Mouse (Mus musculus) midbrain, embryonic 16.5 days (tissue): ENCODE data around the gene Atxn7l1. TPM values are rescaled to one million over a fixed set of nuclear protein-coding genes. Genes with fewer than 3 reads are reported as not detected.
A peak's percentile ranks its signal among the peaks of the same experiment; 100 is the strongest.

Experiments
- ATAC-seq: fragments of 200-750 bp; cut with Nextera tagmentation; 2 replicates; pipeline ENCODE4 v1.8.0; 2017; ENCODE audit warnings: moderate TSS enrichment
- H3K27ac ChIP-seq: fragments of 300-500 bp; sonication (generic); 2 replicates; pipeline ENCODE4 v1.5.1; 2014; ENCODE audit warnings: mild to moderate bottlenecking, low read length, mixed read lengths
- H3K27me3 ChIP-seq: fragments of 300-500 bp; sonication (generic); 2 replicates; pipeline ENCODE4 v1.6.1; 2014; ENCODE audit warnings: low read depth, low read length, mixed read lengths; ENCODE audit not compliant: control insufficient read depth, insufficient read depth
- H3K36me3 ChIP-seq: fragments of 300-500 bp; sonication (generic); 2 replicates; pipeline ENCODE4 v1.6.1; 2014; ENCODE audit warnings: mild to moderate bottlenecking, low read length, moderate library complexity, mixed read lengths; ENCODE audit not compliant: control insufficient read depth, insufficient read depth
- H3K4me1 ChIP-seq: fragments of 300-500 bp; sonication (generic); 2 replicates; pipeline ENCODE4 v1.6.1; 2014; ENCODE audit warnings: mild to moderate bottlenecking, low read length, mixed read lengths; ENCODE audit not compliant: control insufficient read depth, insufficient read depth
- H3K4me2 ChIP-seq: fragments of 300-500 bp; sonication (generic); 2 replicates; pipeline ENCODE4 v1.6.1; 2014; ENCODE audit warnings: mild to moderate bottlenecking, low read length, mixed read lengths
- H3K4me3 ChIP-seq: fragments of 300-500 bp; sonication (generic); 2 replicates; pipeline ENCODE4 v1.5.1; 2014; ENCODE audit warnings: low read depth, mild to moderate bottlenecking, low read length, moderate library complexity, mixed read lengths
- H3K9ac ChIP-seq: fragments of 300-500 bp; sonication (generic); 2 replicates; pipeline ENCODE4 v1.6.1; 2014; ENCODE audit warnings: low read depth, low read length, mixed read lengths
- H3K9me3 ChIP-seq: fragments of 300-500 bp; sonication (generic); replicated peaks from 2 replicates; pipeline ENCODE4 v1.6.1; 2014; ENCODE audit warnings: mild to moderate bottlenecking, low read length, mixed read lengths; ENCODE audit not compliant: control insufficient read depth, poor library complexity, severe bottlenecking
- WGBS: fragments of 180-500 bp; shearing (Covaris S2); extraction: QIAGEN DNeasy Blood & Tissue Kit; methylation state at CpG from one replicate; pipeline ENCODE4 v1.1.7; 2014; 5-methylcytosine and 5-hydroxymethylcytosine counted together
- polyA plus RNA-seq: library from polyadenylated mRNA; unstranded; fragments of >200 nt; fragmentation: Nextera tagmentation; extraction: Ambion mirVana; gene quantifications from 2 replicates; pipeline ENCODE4 v1.2.1, GENCODE M21; 2015

Gene Atxn7l1
- polyA plus RNA-seq, 1 experiment from 2014 or later: 25.0 TPM

DNA sequence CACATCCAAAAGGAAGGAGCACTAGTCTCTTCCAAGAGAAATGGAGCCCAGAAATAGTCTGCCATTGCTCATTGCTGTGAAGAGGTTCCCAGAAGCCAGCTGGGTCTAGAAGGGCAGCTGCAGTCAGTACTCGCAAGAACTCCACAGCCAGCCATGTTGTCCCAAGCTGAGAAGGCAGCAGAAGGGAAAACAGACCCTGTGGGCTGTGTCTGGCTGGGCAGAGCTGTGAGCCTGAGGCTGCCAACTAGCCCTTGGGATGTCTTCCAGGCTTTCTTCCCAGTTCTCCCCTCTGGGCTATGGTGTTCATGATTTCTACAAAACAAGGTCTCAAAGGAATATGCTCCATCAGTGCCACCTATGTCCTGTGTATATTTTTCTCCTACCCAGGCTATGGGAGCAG lies 128.5 kb downstream of the Atxn7l1 start:
- H3K27ac ChIP-seq: no peak overlapping the region
- peaks cover 4% of the 10 kb centered on the region; the same call in 1 of the 2 replicates for H3K4me1 ChIP-seq
- ATAC-seq: no peak
- WGBS: 100% methylated on average over 1 of the region's 1 CpGs
- H3K4me2 ChIP-seq: no peak overlapping the region
- no peaks in the 10 kb centered on the region for H3K9me3 ChIP-seq
- no peaks in the 10 kb centered on the region for H3K27me3 ChIP-seq
- H3K9ac ChIP-seq: no peak overlapping the region
- no peaks in the 10 kb centered on the region for H3K36me3 ChIP-seq
- H3K4me3 ChIP-seq: no peak overlapping the region

DNA sequence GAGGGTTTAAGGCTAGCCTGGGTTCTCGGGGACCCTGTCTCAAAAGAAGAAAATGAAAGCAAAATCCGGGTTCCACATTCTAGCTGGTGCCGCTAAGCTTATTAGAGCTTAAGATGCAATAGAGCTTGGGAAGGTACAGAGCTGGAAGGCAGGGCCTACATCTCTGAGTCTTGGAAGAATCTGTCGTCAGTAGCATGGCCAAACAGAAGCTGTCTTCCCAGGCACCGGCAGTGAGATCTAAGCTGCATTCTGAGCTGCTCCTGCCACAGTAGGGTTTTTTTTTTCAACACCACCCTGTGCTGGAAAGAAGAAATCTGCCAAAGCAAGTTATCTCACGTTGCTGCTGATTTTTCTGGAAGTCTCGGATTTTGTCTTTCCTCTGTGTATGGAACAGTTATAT lies 129.9 kb downstream of the Atxn7l1 start:
- 66% methylated on average over 7 of the region's 7 CpGs for WGBS
- H3K27ac ChIP-seq: no peak overlapping the region
- ATAC-seq: no peak

DNA sequence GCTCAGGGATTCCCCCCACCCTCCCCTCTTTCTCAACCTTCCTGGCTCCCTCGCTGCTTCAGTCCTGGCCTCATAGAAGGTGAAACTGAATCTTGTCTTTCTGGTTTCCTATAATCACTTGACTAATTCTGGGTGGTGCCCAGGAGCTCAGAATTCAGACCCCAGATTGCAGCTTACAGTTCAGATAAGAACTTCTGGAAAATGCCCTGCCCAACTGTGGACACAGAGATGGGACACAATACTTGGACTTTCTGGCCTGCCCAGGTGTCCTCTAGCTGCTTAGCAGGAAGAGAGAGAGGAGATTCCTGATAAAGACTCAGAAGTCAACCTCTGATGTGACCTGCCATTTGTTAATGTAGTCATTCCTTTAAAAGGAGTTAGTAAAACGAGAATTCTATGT lies 131.7 kb downstream of the Atxn7l1 start:
- no peak overlapping the region for H3K27ac ChIP-seq
- H3K9ac ChIP-seq: no peak overlapping the region
- no peaks in the 10 kb centered on the region for H3K27me3 ChIP-seq
- ATAC-seq: no peak
- no peaks in the 10 kb centered on the region for H3K36me3 ChIP-seq
- no peak overlapping the region for H3K4me2 ChIP-seq
- H3K4me1 ChIP-seq: no peaks in the 10 kb centered on the region
- WGBS: 86% methylated on average over 2 of the region's 2 CpGs
- H3K9me3 ChIP-seq: no peaks in the 10 kb centered on the region
- H3K4me3 ChIP-seq: no peak overlapping the region

More for the DNA sequence above, 129.9 kb downstream of the Atxn7l1 start:
- Histone ChIP-seq H3K27me3 (no peaks in the 10 kb centered on the region), H3K36me3 (no peaks in the 10 kb centered on the region), H3K9me3 (no peaks in the 10 kb centered on the region), H3K4me1 (no peaks in the 10 kb centered on the region), H3K4me2 (no peak overlapping the region), H3K4me3 (no peak overlapping the region), H3K9ac (no peak overlapping the region)

DNA sequence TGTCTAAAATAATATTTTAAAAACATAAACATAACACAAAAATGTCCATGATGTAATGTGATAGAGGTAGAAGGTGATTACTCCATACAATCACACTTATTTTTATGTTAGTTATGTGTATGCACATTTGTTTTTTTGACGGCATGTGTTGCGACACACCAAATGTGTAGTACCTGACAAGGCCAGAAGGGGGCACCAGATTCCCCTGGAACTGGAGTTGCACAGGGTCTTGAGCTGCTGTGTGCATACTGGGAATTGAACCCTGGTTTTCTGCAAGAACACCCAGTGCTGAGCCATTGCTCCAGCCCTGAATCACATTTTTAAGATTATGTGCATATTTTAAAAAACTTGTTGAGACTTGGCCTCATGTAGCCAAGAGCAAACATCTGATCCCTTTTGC lies 133.3 kb downstream of the Atxn7l1 start:
- Histone ChIP-seq H3K4me2 (no peak overlapping the region), H3K9ac (no peak overlapping the region), H3K27ac (no peak overlapping the region), H3K9me3 (no peaks in the 10 kb centered on the region), H3K4me1 (peaks cover 7% of the 10 kb centered on the region), H3K4me3 (no peak overlapping the region), H3K27me3 (no peaks in the 10 kb centered on the region), H3K36me3 (no peaks in the 10 kb centered on the region)
- WGBS: 23% methylated on average over 2 of the region's 2 CpGs
- no peak for ATAC-seq

DNA sequence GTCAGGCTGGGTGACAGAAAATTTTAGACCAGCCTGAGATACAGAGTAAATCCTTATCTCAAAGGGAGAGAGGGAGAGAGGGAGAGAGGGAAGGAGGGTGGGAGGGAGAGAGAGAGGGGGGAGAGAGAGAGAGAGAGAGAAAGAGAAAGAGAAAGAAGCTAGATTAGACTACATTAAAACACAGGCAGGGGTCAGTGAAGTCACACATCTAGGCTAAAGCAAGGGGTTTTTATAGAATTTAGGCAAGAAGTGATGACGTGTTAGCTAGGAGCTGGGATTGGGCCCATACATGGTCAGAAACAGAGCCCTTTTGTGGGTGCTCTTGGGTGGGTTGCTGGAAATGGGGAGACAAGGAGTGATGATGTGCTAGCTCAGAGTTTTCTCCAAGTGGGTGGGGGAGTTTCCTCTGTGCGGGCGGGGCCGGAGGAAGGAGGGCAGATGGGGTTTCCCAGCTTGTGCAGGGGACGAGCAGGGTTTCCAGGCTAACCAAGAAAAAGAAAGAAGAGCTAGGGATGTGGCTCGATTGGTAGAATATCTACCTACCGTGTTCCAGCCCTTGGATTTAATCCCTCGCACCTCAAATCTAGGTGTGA lies 136.9 kb downstream of the Atxn7l1 start:
- H3K4me3 ChIP-seq: no peak overlapping the region
- no peaks in the 10 kb centered on the region for H3K36me3 ChIP-seq
- H3K4me1 ChIP-seq: peaks cover 15% of the 10 kb centered on the region
- 84% methylated on average over 8 of the region's 8 CpGs for WGBS
- no peak overlapping the region for H3K9ac ChIP-seq
- no peak overlapping the region for H3K4me2 ChIP-seq
- ATAC-seq: no peak
- no peak overlapping the region for H3K27ac ChIP-seq
- H3K27me3 ChIP-seq: no peaks in the 10 kb centered on the region
- no peaks in the 10 kb centered on the region for H3K9me3 ChIP-seq

DNA sequence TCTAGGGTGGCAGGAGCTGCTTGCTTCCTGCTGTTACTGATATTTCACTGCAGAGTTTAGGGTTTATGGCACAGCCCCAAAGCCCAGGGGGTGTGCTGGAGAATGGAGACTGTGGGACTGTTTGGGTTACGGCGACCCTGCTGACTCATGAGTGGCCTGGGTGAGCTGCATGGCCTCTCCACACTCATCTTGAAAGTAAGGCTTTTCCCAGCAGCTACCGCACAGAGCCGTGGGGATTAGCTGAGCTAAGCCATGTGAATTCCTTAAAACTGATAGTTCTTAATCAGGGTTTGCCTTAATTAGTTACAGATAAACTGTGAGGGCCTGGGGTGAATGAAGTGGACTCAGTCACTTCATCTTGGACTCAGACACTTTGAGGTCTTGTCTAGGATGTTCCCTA lies 137.9 kb downstream of the Atxn7l1 start:
- Histone ChIP-seq H3K9ac (no peak overlapping the region), H3K9me3 (no peaks in the 10 kb centered on the region), H3K27me3 (no peaks in the 10 kb centered on the region), H3K4me1 (peaks cover 15% of the 10 kb centered on the region), H3K4me3 (no peak overlapping the region), H3K36me3 (no peaks in the 10 kb centered on the region), H3K4me2 (no peak overlapping the region), H3K27ac (no peak overlapping the region)
- WGBS: 28% methylated on average over 4 of the region's 4 CpGs
- ATAC-seq: no peak

DNA sequence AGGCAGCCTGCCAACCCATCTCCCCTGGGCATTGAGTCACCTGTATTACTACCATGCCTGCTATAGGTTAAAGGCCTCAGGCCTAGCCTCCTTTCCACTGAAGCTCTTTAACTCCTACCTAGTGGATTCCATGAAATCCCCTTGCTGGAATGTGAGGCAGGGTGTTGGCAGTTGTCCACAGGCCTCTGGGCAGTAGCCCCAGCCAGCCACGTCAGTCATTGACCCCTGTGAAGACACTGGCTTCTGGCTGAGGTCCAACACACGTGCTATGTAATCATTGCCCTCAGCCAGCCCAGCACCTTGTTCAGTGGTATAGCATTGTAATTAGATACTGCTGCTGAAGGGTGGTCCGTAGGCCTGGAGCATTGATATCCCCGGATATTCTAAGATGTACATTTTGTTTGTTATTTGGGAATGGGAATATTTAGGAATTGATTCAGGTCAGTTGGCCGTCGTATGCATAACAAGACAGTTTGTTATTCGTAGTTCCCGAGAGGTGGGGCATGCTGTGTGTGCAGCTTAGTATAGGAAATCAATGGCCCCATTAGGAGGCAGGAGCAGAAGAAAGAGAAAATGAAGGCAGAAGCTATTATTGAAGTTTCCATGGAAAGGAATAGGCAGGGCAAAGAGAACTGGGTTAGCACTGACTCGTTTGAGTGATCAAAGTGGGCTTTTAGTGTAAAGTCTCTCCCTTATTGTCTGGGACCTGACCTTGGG lies 138.6 kb downstream of the Atxn7l1 start:
- WGBS: 16% methylated on average over 9 of the region's 9 CpGs
- Histone ChIP-seq H3K4me3 (no peak overlapping the region), H3K36me3 (no peaks in the 10 kb centered on the region), H3K9me3 (no peaks in the 10 kb centered on the region), H3K4me1 (peaks cover 15% of the 10 kb centered on the region), H3K9ac (no peak overlapping the region), H3K4me2 (no peak overlapping the region), H3K27me3 (no peaks in the 10 kb centered on the region), H3K27ac (no peak overlapping the region)
- peak; percentile 56 for ATAC-seq

DNA sequence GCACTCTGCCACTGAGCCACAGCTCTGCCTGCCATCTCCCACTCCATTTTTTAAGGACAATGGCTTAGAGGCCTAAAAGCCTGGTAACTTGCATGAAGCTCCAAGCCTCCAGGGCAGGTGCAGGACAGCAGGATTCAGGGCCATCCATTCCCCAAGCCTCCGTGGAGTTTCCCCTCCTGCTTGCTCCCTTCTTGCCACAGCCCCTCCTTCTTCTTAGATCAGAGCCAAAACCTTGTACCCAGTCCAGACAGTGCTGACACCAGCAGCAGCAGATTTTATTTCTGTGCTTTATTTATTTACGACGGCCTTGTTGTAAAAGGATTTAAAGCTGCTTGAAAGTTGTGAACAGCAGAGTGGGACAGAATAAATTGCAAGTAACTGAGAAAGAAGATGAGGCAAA lies 140.2 kb downstream of the Atxn7l1 start:
- H3K9me3 ChIP-seq: no peaks in the 10 kb centered on the region
- H3K4me3 ChIP-seq: no peak overlapping the region
- H3K27ac ChIP-seq: no peak overlapping the region
- peaks cover 15% of the 10 kb centered on the region for H3K4me1 ChIP-seq
- H3K27me3 ChIP-seq: no peaks in the 10 kb centered on the region
- no peak overlapping the region for H3K4me2 ChIP-seq
- WGBS: 36% methylated on average over 3 of the region's 3 CpGs
- ATAC-seq: no peak
- no peak overlapping the region for H3K9ac ChIP-seq
- no peaks in the 10 kb centered on the region for H3K36me3 ChIP-seq

DNA sequence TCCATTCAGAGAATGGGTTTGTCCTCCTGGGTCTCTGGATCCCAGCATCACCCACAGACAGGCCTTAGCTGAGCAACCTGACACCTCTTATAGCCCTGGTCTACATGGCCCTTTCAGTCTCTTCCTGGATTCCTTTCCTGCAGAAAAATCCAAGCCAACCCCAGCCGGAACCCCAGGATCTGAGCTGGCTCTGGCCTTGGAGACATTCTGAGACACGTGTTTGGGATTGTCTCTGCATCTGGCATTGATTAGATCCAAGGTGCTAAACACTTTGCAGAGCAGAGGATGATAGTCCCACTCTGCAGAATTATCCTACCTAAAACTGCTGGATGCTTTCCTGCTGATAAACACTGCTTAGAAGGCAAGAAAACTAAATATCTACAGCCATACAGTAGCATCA lies 141.3 kb downstream of the Atxn7l1 start:
- H3K27ac ChIP-seq: no peak overlapping the region
- no peaks in the 10 kb centered on the region for H3K27me3 ChIP-seq
- no peak for ATAC-seq
- H3K9ac ChIP-seq: no peak overlapping the region
- WGBS: 79% methylated on average over 2 of the region's 2 CpGs
- H3K4me2 ChIP-seq: no peak overlapping the region
- no peak overlapping the region for H3K4me3 ChIP-seq
- H3K4me1 ChIP-seq: peaks cover 15% of the 10 kb centered on the region
- H3K36me3 ChIP-seq: no peaks in the 10 kb centered on the region
- H3K9me3 ChIP-seq: no peaks in the 10 kb centered on the region
